Mouse (Mus musculus): ENCODE results near the gene B3gnt8. TPM values are rescaled to one million over a fixed set of nuclear protein-coding genes. Genes with fewer than 3 reads are reported as not detected.
A peak's percentile ranks its signal among the peaks of the same experiment; 100 is the strongest.

The B3gnt8 gene
- polyA plus RNA-seq, 1 experiment from 2014 or later, result 2.5 TPM

DNA sequence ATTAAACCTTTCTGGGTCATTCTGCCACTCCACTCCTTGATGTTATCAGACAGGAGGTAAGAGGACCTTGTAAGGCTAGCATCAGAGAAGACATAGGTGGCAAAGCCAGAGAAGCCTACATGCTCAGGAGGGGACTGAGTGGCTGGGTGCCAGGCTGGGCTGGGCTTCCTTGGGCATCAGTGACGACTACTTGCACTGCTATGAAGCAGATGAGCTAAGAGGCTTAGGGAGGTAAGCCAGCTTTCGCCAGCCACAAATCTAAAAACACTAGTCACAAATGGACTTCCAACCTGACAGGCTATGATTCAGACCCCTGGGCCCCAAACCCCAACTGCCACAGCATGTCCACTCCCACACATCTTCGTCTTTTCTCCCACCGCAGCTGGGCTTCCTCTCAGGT is 18.2 kb downstream of the B3gnt8 start:
- Histone ChIP-seq H3K4me3 (ENCODE audit: low read depth, low read length) (no peak overlapping the region), H3K9ac (ENCODE audit: low read depth, low read length) (no peak overlapping the region), H3K9me3 (replicated peaks; ENCODE audit: control insufficient read depth, low read length) (no peaks in the 10 kb centered on the region), H3K4me1 (ENCODE audit: control insufficient read depth, insufficient read depth, low read length) (no peaks in the 10 kb centered on the region; the same call in 1 of the 2 replicates), H3K4me2 (no peak overlapping the region), H3K36me3 (ENCODE audit: control insufficient read depth, insufficient read depth, low read length) (no peaks in the 10 kb centered on the region; the same call in 1 of the 2 replicates), H3K27ac (ENCODE audit: low read depth, low read length) (no peak overlapping the region), H3K27me3 (ENCODE audit: control insufficient read depth, insufficient read depth, low read length) (no peaks in the 10 kb centered on the region)
- WGBS (ENCODE audit: insufficient replicate concordance), result 82% methylated on average over 4 of the region's 4 CpGs
- ATAC-seq (replicated peaks; ENCODE audit: insufficient number of reproducible peaks, low FRiP score, low TSS enrichment), result no peak

DNA sequence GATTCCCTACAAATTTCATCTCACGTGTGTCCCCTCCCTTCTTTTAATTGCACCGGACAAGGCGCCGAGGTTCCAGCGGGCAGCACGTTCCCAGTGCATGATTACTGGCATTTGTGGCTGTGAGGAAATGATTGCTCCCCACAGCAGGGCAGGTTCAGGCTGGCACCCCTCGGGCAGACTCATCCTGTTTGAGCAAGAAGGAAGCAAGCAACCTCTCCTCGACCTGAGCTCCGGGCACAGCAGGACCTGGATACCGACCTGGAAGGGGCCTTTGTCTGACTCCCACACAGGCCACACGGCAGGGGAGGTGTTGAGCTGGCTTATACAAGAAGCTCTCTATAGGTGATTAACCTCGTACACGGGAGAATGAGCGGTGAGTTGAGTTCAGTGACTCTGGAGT is 18.6 kb downstream of the B3gnt8 start:
- WGBS (ENCODE audit: insufficient replicate concordance), result 69% methylated on average over 14 of the region's 14 CpGs

DNA sequence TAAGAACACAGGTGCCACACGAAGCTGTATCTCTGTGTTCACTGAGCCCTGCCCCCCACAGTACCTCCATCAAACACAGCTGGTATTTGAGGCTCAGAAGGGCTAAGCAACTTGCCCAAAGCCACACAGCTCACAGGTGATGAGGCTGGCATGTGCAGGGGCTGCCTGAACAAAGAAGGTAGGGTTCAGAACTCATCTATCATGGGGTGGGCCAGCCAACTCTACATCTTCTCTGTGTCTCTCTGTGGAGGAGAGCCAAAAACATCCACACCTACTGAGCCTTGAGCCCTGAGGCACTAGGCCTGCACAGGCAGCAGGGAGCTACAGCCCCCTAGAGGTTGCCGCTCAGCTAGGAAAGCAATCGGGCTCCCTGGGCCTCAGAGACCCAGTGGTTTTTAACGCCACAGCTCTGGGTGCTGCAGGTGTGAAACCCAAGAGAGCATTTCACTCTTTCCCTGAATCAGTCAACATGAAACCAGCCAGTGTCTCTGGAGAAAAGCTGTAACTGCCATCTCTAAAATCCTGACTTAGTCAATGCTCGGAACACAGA is 21.2 kb downstream of the B3gnt8 start:
- Histone ChIP-seq H3K9me3 (replicated peaks; ENCODE audit: control insufficient read depth, low read length) (no peaks in the 10 kb centered on the region), H3K27ac (ENCODE audit: low read depth, low read length) (no peak overlapping the region), H3K9ac (ENCODE audit: low read depth, low read length) (no peak overlapping the region), H3K4me1 (ENCODE audit: control insufficient read depth, insufficient read depth, low read length) (no peaks in the 10 kb centered on the region; the same call in 1 of the 2 replicates), H3K4me2 (no peak overlapping the region), H3K36me3 (ENCODE audit: control insufficient read depth, insufficient read depth, low read length) (no peaks in the 10 kb centered on the region; the same call in 1 of the 2 replicates), H3K27me3 (ENCODE audit: control insufficient read depth, insufficient read depth, low read length) (no peaks in the 10 kb centered on the region), H3K4me3 (ENCODE audit: low read depth, low read length) (no peak overlapping the region)
- ATAC-seq (replicated peaks; ENCODE audit: insufficient number of reproducible peaks, low FRiP score, low TSS enrichment), result no peak
- 45% methylated on average over 5 of the region's 5 CpGs for WGBS (ENCODE audit: insufficient replicate concordance)

More for the DNA sequence above, 18.6 kb downstream of the B3gnt8 start:
- no peak overlapping the region for H3K27ac ChIP-seq (ENCODE audit: low read depth, low read length)
- H3K4me2 ChIP-seq, result no peak overlapping the region
- H3K4me1 ChIP-seq (ENCODE audit: control insufficient read depth, insufficient read depth, low read length), result no peaks in the 10 kb centered on the region; the same call in 1 of the 2 replicates
- no peaks in the 10 kb centered on the region for H3K27me3 ChIP-seq (ENCODE audit: control insufficient read depth, insufficient read depth, low read length)
- H3K4me3 ChIP-seq (ENCODE audit: low read depth, low read length), result no peak overlapping the region
- no peaks in the 10 kb centered on the region for H3K9me3 ChIP-seq (replicated peaks; ENCODE audit: control insufficient read depth, low read length)
- ATAC-seq (replicated peaks; ENCODE audit: insufficient number of reproducible peaks, low FRiP score, low TSS enrichment), result no peak
- H3K9ac ChIP-seq (ENCODE audit: low read depth, low read length), result no peak overlapping the region
- H3K36me3 ChIP-seq (ENCODE audit: control insufficient read depth, insufficient read depth, low read length), result no peaks in the 10 kb centered on the region; the same call in 1 of the 2 replicates

DNA sequence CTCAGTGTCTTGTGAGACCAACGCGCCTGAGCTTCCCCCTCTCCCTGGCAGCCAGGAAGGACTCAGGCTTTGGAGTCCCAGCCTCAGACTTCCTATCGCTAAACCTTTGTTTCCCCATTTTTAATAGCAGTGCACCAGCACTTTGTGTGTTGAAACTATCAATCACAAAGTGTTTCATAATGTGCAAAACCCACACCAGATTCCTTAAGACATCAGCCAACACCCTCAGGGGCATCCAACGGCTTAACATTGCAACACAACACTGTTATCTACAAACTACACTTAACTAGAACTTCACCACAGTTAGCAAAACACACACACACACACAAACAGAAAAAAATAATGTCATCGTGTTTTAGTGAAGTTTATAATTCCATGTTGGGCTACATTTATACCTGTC is 23.4 kb downstream of the B3gnt8 start:
- Histone ChIP-seq H3K4me2 (no peak overlapping the region), H3K9ac (ENCODE audit: low read depth, low read length) (0 out of 2 replicates have a peak overlapping the region, but pooled peaks have one; percentile 6), H3K4me1 (ENCODE audit: control insufficient read depth, insufficient read depth, low read length) (no peaks in the 10 kb centered on the region), H3K27ac (ENCODE audit: low read depth, low read length) (no peak overlapping the region), H3K4me3 (ENCODE audit: low read depth, low read length) (no peak overlapping the region), H3K27me3 (ENCODE audit: control insufficient read depth, insufficient read depth, low read length) (no peaks in the 10 kb centered on the region), H3K36me3 (ENCODE audit: control insufficient read depth, insufficient read depth, low read length) (no peaks in the 10 kb centered on the region), H3K9me3 (replicated peaks; ENCODE audit: control insufficient read depth, low read length) (no peaks in the 10 kb centered on the region)
- 72% methylated on average over 5 of the region's 5 CpGs for WGBS (ENCODE audit: insufficient replicate concordance)
- no peak for ATAC-seq (replicated peaks; ENCODE audit: insufficient number of reproducible peaks, low FRiP score, low TSS enrichment)

DNA sequence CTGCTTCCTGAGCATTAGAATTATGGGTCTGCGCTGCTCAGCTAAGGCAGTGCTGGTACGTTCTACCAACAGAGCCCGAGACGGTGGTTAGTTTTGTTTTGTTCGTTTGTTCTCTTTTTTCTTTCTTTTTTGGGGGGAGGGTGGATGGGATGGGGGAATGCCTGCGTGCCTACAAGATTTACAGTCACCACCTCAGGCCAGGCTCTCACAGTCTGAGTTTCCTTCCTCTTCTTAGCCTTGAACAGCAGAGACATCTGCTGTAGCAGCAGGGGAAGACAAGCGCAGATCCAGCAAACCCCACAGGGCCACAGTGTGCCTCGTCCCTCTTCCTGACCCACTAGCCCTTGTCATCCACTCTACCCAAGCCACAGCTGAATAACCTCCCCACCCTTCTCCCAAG is 24.8 kb downstream of the B3gnt8 start:
- Histone ChIP-seq H3K27ac (ENCODE audit: low read depth, low read length) (no peak overlapping the region), H3K9me3 (replicated peaks; ENCODE audit: control insufficient read depth, low read length) (no peaks in the 10 kb centered on the region), H3K27me3 (ENCODE audit: control insufficient read depth, insufficient read depth, low read length) (no peaks in the 10 kb centered on the region), H3K9ac (ENCODE audit: low read depth, low read length) (no peak overlapping the region), H3K4me3 (ENCODE audit: low read depth, low read length) (no peak overlapping the region), H3K4me1 (ENCODE audit: control insufficient read depth, insufficient read depth, low read length) (no peaks in the 10 kb centered on the region), H3K4me2 (no peak overlapping the region), H3K36me3 (ENCODE audit: control insufficient read depth, insufficient read depth, low read length) (no peaks in the 10 kb centered on the region)
- WGBS (ENCODE audit: insufficient replicate concordance), result 89% methylated on average over 8 of the region's 8 CpGs
- 0 out of 2 replicates have a peak, but pooled peaks have one; percentile 51 for ATAC-seq (replicated peaks; ENCODE audit: insufficient number of reproducible peaks, low FRiP score, low TSS enrichment)

DNA sequence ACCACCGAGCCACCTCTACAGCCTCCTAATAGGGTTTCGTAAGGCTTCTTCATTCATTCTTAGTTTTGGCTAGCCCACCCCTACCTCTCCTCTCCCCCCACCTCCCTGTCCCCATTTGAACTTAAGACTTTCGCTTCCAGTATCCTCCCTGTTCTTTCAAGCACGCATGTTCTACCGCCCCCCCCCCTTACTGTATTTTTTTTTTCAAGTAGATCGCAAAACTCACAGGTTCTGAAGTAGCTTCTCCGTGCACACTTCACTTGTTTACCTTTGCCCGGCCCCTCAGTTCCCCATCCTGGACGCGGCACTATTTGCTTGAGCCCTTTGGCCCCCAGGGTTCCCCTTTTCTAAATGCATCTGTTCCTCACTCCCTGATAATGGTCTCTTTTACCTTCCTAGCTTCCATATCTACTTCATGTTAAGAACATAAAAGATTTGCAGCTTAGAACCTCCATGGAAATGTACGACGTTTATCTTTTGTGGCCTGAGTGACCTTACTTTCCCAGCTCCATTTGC is 25.8 kb downstream of the B3gnt8 start:
- Histone ChIP-seq H3K9me3 (replicated peaks; ENCODE audit: control insufficient read depth, low read length) (no peaks in the 10 kb centered on the region), H3K27me3 (ENCODE audit: control insufficient read depth, insufficient read depth, low read length) (no peaks in the 10 kb centered on the region), H3K4me3 (ENCODE audit: low read depth, low read length) (no peak overlapping the region), H3K36me3 (ENCODE audit: control insufficient read depth, insufficient read depth, low read length) (no peaks in the 10 kb centered on the region), H3K9ac (ENCODE audit: low read depth, low read length) (no peak overlapping the region), H3K27ac (ENCODE audit: low read depth, low read length) (no peak overlapping the region), H3K4me1 (ENCODE audit: control insufficient read depth, insufficient read depth, low read length) (no peaks in the 10 kb centered on the region), H3K4me2 (no peak overlapping the region)
- ATAC-seq (replicated peaks; ENCODE audit: insufficient number of reproducible peaks, low FRiP score, low TSS enrichment), result no peak
- WGBS (ENCODE audit: insufficient replicate concordance), result 88% methylated on average over 12 of the region's 12 CpGs

DNA sequence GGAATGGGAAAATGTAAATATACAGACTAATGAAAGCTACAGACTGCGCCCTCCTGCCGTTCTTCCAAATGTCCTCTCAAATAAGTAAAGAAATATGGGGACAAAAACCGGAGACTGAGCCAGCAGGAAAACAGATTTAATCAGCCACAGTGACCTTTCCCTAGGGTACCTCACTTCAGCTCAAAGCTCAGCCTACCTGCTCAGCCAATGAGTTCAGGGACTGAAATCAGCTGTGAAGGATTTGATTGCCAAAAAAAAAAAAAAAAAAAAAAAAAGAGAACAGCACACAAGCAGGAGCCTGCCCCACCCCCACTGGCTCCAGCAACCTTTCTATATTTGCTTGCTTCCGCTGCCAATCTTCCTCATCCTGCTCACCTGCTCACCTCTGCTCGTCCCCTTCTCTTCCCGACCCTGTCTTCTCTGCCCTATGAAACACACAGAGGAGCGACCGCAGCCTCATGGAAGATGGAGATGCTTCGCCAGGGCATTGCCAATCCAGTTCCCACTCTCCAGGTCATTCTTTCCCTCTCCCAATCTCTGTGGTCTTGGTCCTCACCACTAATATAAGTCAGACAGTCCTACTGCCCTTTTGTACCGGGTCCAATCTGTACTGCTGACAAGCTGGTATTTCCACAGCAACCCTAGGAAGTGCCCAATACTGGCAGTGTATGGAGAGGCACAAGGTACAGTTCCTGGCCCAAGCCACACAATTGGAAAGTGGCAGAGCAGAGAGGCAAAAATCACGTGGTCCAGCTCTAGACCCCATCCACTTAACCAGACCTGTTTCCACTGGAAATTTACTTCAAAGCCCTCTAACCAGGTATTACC is 29.4 kb downstream of the B3gnt8 start:
- Histone ChIP-seq H3K9me3 (replicated peaks; ENCODE audit: control insufficient read depth, low read length) (no peaks in the 10 kb centered on the region), H3K9ac (ENCODE audit: low read depth, low read length) (no peak overlapping the region), H3K4me2 (no peak overlapping the region), H3K27me3 (ENCODE audit: control insufficient read depth, insufficient read depth, low read length) (no peaks in the 10 kb centered on the region), H3K36me3 (ENCODE audit: control insufficient read depth, insufficient read depth, low read length) (no peaks in the 10 kb centered on the region), H3K4me1 (ENCODE audit: control insufficient read depth, insufficient read depth, low read length) (peaks cover 3% of the 10 kb centered on the region; the same call in 1 of the 2 replicates), H3K4me3 (ENCODE audit: low read depth, low read length) (no peak overlapping the region), H3K27ac (ENCODE audit: low read depth, low read length) (no peak overlapping the region)
- WGBS (ENCODE audit: insufficient replicate concordance), result 68% methylated on average over 11 of the region's 11 CpGs
- ATAC-seq (replicated peaks; ENCODE audit: insufficient number of reproducible peaks, low FRiP score, low TSS enrichment), result no peak

DNA sequence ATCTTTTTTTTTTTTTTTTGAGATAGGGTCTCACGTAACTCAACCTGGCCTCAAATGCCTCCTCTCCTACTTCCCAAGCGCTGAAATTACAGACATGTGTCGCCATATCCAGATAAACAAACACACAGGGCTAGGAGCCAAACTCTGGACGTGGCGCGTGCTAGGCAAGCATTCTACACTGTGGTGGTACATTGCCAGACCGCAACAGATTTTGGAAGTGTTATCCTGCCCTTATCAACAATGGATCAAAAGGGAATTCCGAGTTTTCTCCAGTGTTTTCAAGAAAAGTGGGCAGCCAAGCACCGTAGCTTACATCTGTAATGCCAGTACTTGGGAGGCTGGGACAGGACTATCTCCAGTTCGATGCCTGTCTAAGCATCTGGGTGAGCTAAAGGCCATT is 31.3 kb downstream of the B3gnt8 start:
- Histone ChIP-seq H3K36me3 (ENCODE audit: control insufficient read depth, insufficient read depth, low read length) (no peaks in the 10 kb centered on the region), H3K4me3 (ENCODE audit: low read depth, low read length) (peak overlapping the region; percentile 70), H3K4me1 (ENCODE audit: control insufficient read depth, insufficient read depth, low read length) (peaks cover 3% of the 10 kb centered on the region; the same call in 1 of the 2 replicates), H3K9ac (ENCODE audit: low read depth, low read length) (peak overlapping the region; percentile 77), H3K9me3 (replicated peaks; ENCODE audit: control insufficient read depth, low read length) (no peaks in the 10 kb centered on the region), H3K27ac (ENCODE audit: low read depth, low read length) (no peak overlapping the region), H3K27me3 (ENCODE audit: control insufficient read depth, insufficient read depth, low read length) (no peaks in the 10 kb centered on the region), H3K4me2 (peak overlapping the region; percentile 76)
- no peak for ATAC-seq (replicated peaks; ENCODE audit: insufficient number of reproducible peaks, low FRiP score, low TSS enrichment)
- 40% methylated on average over 10 of the region's 10 CpGs for WGBS (ENCODE audit: insufficient replicate concordance)

Data from heart, embryonic 11.5 days (tissue).